Mouse (Mus musculus): ENCODE measurements around the gene Fbxl5.

Gene Fbxl5

DNA sequence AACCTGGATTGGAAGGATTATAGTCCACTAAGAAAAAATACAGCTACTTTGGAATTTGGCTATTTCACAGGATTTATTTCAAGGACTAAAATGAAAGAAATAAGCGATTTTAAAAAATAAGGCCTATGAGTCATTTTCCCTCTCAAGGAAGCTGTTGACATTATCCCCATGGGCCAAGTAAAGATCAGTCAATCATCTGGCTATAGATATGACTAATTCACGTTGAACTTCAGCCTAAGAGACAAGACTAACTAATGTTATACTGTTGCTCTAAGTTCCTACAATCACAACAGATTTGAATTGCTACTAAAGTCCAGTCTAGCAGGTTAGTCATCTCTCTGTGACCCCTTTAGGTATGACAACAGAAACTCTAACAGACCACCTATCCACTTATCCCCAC, 37.4 kb downstream of the Fbxl5 start:
- in situ Hi-C loops (cut with MboI, MseI) = loop anchor here (25.0 kb wide), 1 partner anchor 547 kb away; the partner anchor contains the start of gene Cpeb2

DNA sequence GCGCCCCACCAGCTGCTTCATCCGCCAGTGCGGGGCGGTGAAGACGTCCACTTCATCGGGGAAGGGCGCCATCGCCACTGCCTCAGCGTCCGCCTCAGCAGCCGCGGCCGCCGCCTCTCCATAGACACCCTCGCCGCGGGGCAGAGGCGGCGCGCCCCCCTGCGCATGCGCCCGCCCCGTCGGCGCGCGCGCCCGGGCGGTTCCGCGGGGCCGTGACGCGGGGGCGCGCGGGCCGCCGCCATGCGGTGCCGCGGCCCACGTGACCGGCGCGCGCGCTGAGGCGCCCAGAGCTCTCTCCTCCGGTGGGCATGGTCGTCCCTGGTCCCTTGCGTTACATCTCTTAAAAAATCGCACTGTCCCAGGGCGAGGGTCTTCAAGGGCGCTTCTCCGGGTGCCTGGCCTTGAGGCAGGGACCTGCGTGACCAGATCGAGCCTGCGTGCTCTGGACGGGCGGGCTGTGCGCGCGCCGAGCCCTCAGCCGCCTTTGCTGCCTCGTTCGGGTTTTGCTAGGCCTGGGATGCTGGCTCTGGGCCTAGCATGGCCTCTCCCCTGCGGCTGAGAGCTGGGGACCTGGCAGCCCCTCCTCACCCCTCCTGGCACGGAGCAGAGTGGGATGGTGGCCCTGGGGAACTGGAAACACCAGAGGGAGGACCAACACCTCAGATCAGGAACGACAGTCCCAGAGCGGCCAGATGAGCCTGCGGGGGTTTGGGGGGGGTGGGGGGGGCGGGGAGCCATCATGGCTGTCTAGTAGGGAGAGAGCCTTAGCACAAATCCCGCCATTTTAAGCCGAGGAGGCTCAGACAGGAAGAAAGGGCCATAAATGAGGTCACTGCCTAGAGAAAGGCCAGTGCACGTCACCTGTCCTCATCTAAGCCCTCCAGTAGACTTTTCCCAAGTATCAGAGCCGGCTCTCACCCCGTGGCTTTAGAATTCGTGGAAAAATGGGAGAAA, 39.2 kb downstream of the Fbxl5 start:
- in situ Hi-C loops (cut with MboI, MseI) = loop anchor here (25.0 kb wide), 1 partner anchor 545 kb away; the partner anchor contains the start of gene Cpeb2

DNA sequence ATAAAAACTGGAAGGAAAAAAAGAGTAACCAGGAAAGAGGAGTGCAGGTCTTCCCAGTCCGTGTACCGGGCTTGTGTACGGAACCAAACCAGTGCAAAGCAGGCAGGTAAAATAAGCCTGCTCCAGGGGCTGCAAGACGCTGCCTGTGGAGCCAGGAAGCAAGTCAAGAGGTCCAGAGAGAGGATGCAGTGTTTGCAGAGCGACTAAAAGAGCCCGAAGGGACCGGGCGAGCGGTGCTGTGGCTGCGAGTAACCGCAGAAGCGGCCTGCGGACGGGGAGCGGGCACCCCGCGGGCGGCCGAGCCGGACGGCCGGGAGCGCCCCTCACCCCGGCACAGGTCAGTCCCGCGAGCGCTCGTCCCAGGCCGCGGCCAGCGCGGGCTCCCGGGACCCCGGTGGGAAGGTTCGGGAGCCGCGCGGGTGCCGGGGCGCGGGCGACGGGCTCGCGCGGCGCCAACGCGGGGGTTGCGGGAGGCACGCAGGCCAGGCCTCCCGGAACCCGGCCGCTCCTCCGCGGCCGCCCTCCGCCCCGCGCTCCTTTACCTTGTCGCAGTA, 39.9 kb downstream of the Fbxl5 start:
- in situ Hi-C loops (cut with MboI, MseI) = loop anchor here (25.0 kb wide), 1 partner anchor 544 kb away; the partner anchor contains the start of gene Cpeb2

DNA sequence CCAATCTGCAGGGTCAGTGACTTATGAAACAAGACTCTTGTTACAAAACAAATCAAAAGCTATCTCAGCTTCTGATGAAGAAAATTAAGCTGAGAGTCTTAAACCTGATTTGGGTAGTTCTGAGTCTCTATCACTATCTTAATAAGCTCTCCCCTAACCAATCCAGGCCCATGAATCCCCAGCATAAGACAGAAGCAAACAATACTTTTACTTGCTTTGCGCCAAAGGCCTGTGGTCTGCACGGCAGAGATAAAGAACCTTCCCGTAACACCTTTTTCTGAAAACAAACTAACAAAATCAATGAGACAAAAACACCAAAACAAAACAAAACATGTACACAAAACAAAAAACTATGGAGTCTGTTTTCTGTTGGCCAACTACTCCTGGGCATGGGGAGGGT, 42.9 kb downstream of the Fbxl5 start:
- in situ Hi-C loops (cut with MboI, MseI) = loop anchor here (10.0 to 25.0 kb wide), 2 partner anchors 84 to 541 kb away; partner anchors contain the start of gene Cpeb2

DNA sequence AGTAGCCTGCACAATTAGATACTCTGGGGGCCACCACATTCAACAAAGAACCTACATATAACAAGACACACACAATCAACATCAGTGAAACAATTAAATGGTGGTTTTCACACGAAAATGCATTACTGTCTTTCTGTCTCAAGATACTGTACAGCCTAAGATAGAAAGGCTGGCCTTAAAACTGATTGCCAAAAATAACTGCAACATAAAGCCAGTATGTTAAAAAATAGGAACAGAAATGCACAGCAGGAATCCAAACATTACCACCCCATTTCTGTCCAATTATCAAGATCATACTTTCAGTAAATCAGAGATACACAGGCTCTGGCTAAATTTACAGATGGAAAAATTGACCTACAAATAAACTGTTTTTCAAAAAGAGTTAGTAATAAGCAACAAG, 44.4 kb downstream of the Fbxl5 start:
- in situ Hi-C loops (cut with MboI, MseI) = loop anchor here (10.0 to 25.0 kb wide), 2 partner anchors 82 to 540 kb away; partner anchors contain the start of gene Cpeb2

DNA sequence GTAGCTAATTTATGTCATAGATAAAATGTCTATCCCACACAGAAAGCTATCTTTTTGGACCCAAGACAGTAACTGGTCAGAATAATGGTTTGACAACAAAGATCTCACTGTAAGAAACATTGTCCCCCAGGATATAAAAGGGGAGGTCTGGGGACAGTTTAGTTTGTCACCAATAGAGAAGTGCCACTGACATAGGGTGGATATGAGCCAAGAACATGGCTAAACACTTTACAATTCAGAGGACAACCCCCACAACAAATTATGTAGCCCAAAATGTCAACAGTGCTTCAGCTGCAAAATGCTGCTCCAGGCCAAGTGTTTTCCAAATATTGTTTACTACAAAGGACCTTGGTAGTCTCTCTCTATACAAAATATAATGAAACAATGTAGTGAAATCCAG, 45.0 kb downstream of the Fbxl5 start:
- in situ Hi-C loops (cut with MboI, MseI) = loop anchor here (10.0 to 25.0 kb wide), 2 partner anchors 82 to 539 kb away; partner anchors contain the start of gene Cpeb2

DNA sequence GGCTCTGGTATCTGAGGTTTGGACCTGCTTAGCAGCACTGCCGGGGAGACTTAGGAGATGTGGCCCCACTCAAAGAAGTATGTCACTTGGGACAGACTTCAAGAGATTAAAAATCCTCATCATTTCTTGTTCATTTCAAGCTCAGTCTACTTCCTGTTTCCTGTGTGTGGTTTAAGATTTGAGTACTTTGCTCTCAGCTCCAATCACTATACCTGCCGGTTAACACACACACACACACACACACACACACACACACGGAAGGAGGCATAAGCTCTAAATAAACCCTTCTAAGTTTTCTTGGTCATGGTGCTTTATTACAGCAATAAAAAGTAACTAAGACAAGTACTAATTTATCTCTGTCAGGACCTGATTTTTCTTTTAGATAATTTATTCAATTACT, 49.9 kb downstream of the Fbxl5 start:
- in situ Hi-C loops (cut with MboI, MseI) = loop anchor here (10.0 kb wide), 1 partner anchor 77 kb away; no protein-coding TSS in a partner anchor

DNA sequence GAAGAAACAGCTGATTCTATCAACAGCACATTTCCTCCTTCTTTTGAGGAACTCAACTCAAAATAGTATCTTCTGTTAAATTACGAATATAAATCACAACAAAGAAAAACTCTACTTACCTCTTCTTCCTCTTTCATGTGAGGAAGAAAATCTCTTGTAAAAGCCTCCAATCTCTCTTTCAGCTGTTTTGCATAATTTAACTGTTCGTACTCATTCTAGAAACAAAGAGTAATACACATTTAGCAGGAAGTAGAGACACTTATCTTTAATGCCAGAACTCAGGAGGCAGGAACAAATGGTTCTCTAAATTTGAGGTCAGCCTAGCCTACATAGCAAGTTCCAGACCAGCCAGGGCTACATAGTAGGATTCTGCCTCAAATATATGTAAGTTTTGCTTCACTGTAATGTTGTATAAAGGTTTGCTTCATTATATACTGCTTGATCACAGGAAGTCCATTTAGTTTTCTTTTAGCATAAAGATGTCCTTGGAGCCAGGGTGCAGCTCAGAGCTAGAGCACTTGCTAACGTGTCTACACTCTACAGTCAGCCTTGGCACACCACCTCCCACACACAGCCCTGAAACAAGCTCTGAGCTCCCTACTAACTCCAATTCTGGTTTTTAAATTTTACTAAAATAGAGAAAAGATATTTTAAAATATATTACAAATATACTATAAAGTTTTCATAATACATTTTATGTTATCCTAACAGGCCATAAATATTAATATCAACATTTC, 50.7 kb downstream of the Fbxl5 start:
- in situ Hi-C loops (cut with MboI, MseI) = loop anchor here (10.0 kb wide), 1 partner anchor 76 kb away; no protein-coding TSS in a partner anchor

DNA sequence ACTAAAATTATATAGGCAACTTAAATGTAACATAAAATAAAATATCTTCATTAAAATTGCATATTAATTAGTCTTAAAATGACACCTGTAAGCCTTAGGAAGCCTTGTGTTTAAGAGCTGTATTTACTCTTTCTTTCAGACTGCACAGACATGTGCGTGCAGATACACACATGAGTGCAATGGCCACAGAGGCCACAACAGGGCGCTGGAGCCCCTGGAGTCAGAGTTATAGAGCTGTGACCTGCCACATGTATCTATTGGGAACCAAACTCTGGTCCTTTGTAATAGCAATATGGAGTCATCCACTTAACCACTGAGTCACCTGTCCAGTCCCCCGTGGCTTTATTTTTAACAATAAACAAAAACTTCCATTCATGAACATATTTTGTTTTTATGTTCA, 72.3 kb downstream of the Fbxl5 start:
- in situ Hi-C loops (cut with MboI, MseI) = no loop called here

DNA sequence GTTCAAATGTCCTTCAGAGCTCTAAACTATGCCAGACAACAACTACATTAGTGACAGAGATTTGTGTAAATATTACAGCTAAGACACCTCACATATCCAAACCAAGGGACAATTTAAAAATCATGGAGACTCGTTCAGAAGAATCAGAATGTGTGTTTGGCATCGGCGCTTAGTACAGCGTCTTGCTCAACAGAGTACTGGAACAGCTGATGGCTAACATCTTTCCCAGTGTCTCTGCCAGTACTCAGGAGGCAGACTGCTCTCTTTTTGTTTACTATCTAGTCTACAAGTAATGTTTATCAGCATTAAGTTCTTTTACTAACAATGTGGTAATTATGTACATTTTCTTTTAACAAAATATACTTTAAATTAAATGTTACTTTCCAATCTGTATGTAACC, 73.4 kb downstream of the Fbxl5 start:
- in situ Hi-C loops (cut with MboI, MseI) = no loop called here

DNA sequence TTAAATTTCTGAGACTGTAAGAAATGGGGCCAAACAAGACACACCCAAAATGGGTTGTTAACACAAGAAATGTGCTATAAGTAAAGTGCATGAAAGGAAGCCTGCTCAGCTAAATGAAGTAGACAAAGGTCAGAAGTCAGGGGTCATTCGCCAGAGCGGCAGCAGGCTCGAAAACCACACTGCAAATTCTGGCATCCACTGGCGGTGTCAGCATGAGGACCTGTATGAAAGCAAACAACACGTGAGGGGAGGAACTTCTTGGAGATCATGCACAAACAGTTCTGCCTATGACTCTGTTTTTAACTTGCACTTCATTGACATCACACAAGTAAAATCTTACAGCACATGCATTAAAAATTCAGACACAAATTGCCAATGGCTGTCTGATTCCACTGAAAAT, 76.3 kb downstream of the Fbxl5 start:
- in situ Hi-C loops (cut with MboI, MseI) = no loop called here

DNA sequence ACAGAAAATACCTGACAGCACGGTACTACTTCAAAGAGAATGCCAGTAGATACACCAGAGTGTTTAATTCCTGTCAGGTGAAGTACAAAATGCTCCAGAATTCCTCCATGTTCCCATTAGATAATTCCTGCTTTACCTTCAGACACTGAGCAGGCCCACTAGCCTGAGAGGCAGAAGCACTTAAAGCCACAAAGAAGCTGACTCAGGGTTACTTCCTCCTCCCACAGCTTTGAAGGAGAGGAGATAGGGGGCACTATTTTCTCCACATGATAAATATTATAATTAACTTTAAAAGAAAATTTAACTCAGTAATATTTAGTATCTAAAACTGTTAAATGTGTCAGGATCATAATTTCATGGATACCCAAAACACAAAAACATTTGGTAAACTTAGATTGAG, 77.3 kb downstream of the Fbxl5 start:
- in situ Hi-C loops (cut with MboI, MseI) = no loop called here

DNA sequence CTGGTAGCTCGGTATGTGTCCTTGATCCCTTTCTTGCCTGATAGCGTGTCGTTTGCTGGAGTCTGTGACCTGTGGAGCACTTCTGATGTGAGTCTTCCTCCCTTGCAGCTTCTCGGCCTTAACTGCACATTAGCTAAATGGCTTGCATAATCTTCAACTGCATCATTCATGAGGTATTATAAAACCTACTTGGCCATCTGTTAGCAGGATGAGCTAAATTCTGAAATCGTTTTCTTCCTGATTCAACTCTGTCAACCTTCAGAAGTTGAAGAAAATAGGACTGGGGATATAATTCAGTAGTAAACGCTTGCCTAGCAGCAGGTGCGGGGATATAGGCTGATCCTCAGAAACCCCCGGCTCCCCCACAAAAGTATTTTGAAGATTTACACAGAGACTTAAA, 89.1 kb downstream of the Fbxl5 start:
- in situ Hi-C loops (cut with MboI, MseI) = no loop called here

DNA sequence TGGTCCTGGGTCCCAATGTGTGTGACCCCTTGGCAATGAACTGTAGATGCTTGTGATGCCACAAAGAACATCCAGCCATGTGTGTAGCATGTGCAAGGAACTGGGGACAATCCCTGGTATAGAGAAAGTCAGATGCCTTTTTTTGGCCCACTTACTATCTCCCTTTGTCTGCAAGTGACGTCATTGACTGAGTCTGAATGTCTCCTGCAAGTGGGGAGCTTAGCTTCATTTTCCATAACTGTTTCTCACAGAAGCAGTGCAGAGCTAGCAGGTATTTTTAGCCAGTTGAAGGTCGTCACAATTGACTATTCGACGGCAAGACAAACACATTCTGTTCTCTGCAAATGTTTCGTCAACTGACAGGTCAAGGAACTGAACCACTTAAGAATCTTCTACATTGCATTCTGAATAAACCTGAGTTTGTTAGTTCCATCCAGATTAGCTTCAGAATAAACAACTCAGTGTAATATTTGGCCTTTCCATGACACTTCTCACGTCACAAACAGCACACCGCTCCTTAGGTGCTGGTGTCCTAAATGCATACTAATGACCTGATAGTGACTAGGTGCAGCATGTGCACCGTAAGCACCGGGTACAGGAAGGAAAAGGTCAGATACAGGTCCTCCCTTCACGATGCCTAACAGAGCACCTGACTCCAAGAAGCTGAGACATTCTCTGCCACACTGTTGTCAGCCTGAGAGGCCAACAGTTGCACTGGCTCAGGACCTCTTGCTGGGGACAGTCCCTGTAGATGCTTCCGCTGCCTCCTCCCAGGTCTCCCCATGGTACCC, 92.9 kb downstream of the Fbxl5 start:
- in situ Hi-C loops (cut with MboI, MseI) = no loop called here

DNA sequence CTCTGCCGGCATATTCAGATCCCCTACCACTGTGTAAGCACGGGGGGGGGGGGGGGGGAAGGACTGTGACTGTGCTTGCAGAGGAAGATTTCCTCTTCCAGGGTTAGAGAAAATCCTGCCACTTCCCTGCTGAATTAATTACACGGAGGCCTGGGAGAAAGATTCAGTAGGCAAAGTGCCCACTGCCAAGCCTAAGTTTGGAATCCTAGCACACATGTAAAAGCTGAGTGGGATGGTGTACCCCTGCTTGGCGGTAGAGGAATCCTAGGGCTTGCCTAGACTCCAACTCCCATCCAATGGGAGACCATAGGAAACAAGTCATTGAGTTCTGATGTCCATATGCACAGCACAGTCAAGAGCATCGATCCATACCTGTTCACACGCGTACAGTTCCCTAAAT, 97.6 kb downstream of the Fbxl5 start:
- in situ Hi-C loops (cut with MboI, MseI) = no loop called here

DNA sequence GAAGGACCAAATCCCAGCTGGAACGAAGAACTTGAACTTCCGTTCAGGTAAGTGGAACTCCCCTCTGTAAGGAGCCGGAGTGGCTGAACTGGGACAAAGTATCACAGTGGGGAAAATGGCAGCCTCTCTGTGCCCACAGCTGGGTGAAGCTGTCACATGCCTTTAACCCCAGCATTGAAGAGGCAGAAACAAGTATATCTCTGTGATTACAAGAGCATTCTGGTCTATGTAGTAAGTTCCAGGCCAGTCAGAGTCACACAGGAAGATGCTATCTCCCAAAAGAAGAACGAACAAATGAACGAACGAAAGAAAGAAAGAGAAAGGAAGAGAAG, 99.0 kb downstream of the Fbxl5 start:
- in situ Hi-C loops (cut with MboI, MseI) = no loop called here

DNA sequence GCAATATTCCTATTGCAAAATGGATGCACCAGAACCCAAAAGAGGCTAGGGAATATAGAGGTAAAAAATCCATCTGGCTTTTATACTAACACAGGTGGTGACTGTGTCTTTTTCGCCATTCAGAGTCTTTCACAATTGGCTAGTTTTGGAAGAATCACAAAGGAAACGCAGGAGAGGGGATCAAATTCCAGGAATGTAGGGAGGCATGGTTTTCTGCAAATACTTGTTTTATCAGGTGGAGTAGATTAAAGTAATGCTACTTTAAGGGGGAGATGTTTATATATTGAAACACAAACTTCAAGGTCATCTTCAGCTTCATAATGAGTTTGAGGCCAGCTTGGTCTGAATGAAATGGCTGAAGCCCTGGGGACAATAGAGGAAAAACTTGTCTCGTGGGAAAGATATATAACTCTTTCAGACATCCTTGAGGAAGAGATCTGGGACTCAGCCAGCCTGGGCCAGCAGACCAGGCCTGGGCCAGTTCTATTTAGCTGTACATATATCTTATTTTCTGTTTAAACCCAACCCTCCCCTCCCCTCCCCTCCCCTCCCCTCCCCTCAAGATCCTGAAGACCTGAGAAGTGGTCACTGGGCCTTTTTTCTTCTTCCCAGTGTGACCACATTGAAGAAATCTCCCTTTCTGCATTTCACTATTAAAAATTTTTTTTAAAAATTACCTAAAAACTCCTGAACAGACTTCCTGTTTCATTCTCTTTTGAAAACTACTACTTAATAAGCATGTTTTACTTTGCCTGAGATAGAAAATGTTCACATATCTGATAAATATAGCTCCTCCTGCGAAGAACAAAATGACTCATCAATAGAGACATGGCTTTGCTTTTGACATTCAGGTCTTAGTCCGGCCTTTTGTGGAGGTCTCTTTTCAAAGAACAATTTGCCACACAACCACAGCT, 99.6 kb downstream of the Fbxl5 start:
- in situ Hi-C loops (cut with MboI, MseI) = no loop called here

DNA sequence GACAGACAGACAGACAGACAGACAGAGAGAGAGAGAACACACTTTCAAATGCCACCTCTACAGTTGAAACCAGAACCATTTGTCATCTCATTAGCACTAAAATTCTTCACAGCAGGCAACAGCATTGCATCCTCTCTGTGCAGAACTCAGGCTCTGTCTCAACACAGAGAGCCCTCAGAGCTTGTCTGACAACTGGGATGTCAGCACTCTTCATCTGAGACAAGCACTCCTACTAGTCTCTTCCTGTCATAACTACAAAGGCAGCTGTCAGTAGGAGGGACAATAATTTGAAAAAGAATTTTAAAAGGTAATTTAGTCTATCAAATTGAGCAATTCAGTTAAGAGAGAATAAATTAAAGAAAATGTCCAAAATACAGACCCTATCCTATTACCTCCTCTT, 122.2 kb downstream of the Fbxl5 start:
- in situ Hi-C loops (cut with MboI, MseI) = loop anchor here (10.0 kb wide), 1 partner anchor 76 kb away; no protein-coding TSS in a partner anchor

DNA sequence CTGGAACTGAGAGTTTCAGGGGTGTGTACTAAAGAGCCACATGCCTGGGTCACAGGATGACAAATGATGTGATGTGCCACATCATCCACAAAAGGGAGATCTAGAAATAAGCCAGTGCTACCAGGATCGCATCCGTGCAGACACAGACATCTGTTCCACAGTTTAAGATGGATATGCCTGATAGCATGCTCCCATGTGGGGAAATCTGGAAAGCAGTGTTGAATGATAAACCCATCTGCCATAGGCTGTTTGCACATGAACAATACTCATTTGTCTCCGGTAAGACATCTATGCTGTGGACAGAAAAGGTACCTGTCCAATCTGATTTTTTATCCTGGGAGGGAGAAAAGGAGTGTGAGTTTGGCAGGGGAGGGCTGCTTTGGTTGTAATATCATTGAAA, 124.3 kb downstream of the Fbxl5 start:
- in situ Hi-C loops (cut with MboI, MseI) = loop anchor here (10.0 kb wide), 1 partner anchor 78 kb away; no protein-coding TSS in a partner anchor
